Mouse (Mus musculus) gastrocnemius, postnatal 10 days (tissue): ENCODE measurements around the gene Pnkp. TPM values are rescaled to one million over a fixed set of nuclear protein-coding genes. Genes with fewer than 3 reads are reported as not detected.

Source experiments
- DNase-seq: peaks from one replicate; pipeline ENCODE4 v3.0.0; 2021; ENCODE audit warnings: mixed read lengths
- long read RNA-seq, 2 experiments: library from polyadenylated mRNA; stranded (forward); transcript quantifications; one replicate each; pipeline ENCODE4 v2.0.0; 2021
- total RNA-seq, 2 experiments: library from RNA; stranded (reverse); gene quantifications; 2 replicates each; pipeline ENCODE4 v1.2.3; 2021

Gene Pnkp
- total RNA-seq = 10 to 100 TPM; 14.4 to 16.5 TPM
- long read RNA-seq, experiment 1, transcript Pnkp-201 (16 exons, 2,184 nt) = major isoform, 13 of 26 reads
- long read RNA-seq, experiment 1, partial matches to known transcripts = 1 of 26 reads
- long read RNA-seq, experiment 1, other reads (novel, unspliced or antisense) = 8 of 26 reads
- long read RNA-seq, experiment 2, transcript Pnkp-203 (17 exons, 1,770 nt) = minor isoform, 9 of 32 reads
- long read RNA-seq, experiment 2, transcript Pnkp-201 (16 exons, 2,184 nt) = major isoform, 15 of 32 reads
- long read RNA-seq, experiment 2, partial matches to known transcripts = 1 of 32 reads
- long read RNA-seq, experiment 2, other reads (novel, unspliced or antisense) = 4 of 32 reads

DNA sequence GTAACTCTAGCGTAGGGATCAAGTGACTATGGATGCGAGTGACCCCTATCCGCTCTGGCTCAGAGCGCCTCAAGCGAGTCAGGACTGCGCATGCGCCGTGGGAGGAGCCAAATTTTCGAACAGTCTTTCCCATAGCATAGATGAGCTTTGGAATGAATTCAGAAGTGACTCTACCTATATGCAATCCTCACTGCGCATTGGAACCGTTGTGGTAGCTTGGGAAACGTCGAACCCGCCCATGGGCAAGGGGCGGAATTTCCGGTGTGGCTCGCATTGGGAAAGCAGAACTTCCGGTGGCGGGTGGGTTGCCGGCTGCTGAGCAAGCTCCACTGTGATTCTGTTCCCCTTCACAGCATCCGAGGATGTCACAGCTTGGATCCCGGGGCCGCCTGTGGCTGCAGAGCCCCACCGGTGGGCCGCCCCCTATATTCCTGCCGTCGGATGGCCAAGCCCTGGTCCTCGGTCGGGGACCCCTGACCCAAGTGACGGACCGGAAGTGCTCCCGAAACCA lies at the start of gene Pnkp:
Gene Pnkp, plus strand, starts transcription at position 98 of the 511 bp plus-strand sequence.
- peak; percentile 75 for DNase-seq

DNA sequence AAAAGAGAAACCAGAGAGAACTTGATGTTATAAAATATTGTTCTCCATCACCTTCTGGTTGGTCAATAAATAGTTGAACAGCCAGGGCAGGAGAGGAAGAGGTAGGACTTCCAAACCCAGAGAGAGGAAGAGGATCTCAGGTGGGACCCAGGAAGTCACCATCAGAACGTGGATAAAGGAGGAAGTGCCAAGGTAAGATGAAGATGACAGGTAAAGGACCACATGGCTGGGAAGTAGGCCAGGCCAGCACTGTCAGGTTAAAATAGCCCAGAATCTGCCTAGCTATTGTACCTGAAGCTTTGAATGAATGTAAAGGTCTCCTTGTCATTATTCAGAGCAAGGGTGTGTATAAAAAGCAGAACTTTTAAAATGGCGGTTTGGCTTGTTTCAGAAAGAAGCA lies 48.0 kb upstream of the Pnkp start:
- no peak for DNase-seq

DNA sequence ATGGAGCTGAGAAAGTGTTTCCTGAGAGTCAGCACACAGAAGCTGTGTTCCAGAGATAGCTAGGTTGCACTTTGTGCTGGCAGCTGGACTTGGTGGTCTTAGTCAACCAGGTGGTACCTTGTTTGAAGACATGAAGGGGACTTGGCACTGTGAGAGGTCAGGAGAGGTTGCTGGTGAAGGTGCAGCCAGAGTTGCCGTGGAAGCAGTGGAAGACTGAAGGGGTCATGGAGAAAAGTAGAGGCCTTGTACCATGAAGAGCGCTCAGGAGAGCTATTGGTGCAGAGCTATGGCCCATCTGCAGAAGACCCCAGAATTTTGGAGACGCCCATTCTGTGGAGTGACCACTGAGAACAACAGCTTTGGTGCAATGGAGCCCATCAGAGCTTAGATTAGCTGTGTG lies 47.5 kb upstream of the Pnkp start:
- no peak for DNase-seq

DNA sequence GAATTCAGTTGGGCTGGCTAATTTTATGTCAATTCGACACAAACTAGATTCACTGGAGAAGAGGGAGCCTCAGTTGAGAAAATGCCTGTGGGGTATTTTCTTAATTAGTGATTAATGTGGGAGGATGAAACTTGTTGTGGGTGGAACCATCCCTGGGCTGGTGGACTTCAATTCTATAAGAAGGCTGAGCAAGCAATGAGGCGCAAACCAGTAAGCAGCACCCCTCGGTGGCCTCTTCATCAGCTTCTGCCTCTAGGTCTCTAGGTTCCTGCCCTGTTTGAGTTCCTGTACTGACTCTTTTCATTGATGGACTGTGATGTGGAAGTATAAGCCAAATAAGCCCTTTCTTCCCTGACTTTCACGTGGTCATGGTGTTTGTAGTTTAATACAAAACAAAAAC lies 46.6 kb upstream of the Pnkp start:
- no peak for DNase-seq

DNA sequence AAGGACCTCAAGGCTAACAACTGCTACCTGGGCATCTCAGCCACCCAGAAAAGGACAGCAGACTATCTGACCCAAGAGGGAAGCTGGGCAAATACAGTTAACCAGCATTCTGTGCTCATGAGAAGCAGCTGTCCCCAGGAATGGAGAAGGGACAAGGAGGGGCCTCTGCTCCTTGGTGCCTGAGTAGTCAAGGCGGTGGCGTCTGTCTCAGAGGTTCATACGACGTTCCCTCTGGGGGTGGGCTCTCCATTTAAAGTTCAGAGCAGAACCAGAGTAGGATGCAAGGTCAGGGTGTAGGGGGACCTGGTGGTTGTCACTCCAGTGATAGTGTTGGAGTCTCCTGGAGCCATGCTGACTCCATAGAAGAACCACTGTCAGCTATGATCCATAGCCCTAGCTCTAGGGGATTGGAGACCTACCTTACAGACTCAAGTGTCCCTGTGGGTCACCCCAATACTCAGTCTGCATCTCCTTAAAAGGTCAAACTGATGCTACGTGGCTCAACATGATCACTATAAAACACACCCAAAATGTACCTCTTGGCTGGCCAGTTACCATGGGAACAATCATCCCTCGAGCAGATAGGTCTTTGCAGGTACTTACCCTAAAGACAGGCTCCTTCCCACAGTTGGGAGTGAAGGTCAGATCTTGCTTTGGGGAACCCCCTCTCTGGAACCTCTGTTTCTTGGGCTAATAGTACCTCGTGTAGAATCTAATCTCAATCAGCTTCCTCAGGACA lies 46.0 kb upstream of the Pnkp start:
- DNase-seq = no peak

DNA sequence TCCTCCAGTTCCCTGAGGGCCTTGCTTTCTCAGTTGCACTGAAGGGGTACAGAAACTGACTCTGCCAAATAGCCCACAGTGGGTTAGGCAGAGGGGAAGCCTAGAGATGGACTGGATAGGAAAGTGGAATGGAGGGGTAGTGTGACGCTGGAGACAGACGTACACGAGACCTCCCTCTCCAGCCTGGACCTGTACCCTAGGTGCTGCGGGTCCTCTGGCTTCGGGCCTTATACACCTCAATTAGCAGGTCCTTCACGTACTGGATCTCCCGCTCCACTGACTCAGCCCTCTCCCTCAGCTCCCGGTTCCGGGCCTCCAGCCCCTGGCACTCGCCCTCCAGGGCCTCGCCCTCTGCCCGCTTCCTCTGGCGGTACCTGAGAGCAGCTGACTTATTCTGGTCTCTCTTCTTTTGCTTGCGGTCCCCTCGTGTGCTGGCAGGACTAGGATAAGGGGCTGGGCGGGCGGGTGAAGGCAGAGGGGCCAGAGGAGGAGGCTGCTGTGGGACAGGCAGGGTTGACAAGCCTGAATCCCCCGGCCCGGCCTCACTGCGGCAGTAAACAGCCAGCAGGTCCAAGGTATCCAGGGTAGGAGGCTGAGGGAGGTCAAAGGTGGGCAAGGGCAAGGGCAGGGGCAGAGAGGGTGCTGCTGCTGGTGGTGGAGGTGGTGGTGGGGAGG lies 44.2 kb upstream of the Pnkp start:
- peak; percentile 5 for DNase-seq

DNA sequence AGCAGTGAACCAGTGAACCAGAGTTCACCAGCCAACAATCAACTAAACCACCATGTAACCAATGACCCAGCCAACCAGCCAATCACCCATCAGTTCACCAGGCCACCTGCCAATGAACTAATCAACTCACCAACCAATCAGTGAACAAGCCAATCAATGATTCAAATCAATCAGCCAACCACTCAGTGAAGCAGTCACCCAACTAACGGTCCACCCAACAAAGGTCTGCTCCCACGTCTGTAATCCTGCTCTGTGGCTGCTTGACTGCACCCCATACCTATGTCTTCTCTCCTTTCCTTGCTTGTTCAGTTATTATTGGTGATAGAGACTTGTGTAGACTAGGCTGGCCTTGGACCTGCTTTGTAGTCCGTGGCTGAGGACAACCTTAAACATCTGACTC lies 43.0 kb upstream of the Pnkp start:
- peak; percentile 1 for DNase-seq

DNA sequence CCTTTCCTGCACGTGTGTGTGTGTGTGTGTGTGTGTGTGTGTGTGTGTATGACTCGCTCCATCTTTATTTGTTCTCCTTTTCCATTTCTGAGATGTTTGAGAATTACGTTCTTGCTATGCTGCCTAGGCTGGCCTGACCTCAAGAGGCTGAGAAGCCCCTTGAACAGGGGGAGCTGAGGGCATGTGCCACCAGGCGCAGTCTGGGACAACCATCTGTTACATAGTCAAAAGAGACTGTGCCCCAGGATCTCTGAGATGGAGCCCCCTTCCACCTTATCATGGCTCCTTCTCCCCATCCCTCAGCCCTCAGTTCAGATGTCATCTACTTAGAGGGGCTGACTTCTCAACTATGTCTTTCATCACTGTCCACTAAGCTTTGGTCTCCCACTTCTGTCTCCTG lies 42.5 kb upstream of the Pnkp start:
- DNase-seq = no peak

DNA sequence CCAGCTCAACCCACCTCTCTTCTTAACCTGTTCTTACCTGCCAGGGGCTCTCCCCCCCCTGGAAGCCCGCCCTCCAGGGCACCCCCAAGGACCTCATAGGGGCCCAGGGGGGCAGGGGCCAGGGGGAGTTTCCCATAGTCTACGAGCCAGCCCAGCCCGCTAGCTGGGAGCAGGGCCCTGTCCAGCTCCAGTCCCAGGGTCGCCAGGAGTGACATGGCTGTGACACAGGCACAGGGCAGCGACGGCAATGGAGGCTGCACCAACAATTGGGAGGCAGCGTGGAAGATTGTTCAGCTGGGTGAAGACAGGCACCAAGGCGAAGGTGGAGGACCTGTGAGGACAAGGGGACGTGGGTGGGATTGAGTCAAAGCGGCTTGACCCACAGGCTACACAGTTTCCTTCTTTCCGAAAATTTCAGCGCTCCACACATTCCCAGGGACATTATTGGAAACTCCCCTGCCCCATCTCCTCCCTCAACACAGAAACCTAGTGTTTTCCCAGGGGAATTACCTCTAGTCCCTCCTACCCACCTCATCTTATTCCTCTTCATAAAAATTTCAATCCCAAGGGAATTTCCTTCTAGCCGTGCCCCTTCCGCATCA lies 41.9 kb upstream of the Pnkp start:
- DNase-seq = peak; percentile 22

DNA sequence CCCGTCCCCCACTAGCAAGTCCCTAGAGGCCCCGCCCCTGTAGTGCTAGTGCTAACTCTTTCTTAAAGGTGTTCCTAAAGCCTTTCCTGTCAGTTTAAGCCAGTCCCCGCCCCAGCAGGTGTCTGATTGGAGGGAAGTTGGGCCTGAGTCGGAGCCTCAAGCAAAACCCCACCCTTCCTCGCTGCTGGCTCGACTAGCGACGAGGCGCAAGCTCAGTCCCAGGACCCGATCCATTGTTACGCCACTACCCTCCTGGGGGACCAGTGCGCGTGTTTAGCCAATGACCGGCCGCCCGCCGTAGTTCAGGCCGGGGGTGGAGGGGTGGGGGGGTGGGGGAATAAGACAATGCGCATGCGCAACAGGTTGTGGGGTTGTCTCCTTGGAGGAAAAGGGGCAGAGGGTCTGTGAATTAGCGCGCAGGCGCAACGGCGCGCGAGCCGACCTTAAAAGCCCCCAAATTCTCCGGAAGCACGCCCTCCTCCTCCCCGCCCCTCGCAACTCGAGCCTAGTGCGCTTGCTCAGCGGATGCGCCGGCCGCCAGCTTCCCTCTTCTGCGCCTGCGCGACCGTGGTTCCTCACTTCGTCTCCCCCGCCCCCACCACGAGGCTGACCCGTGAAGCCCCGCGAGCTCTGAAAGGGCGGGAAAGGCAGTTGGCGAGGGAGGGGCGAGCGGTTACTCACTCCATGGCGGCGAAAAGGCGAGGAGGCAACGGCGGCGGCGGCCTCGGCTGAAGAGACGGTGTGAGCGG lies 41.0 kb upstream of the Pnkp start, which contains the start of the genes Nup62 and Il4i1:
Gene Nup62, plus strand, starts transcription at position 368 of the 749 bp plus-strand sequence.
Gene Il4i1, plus strand, starts transcription at position 667 of the 749 bp plus-strand sequence.
- peak; percentile 100 for DNase-seq

DNA sequence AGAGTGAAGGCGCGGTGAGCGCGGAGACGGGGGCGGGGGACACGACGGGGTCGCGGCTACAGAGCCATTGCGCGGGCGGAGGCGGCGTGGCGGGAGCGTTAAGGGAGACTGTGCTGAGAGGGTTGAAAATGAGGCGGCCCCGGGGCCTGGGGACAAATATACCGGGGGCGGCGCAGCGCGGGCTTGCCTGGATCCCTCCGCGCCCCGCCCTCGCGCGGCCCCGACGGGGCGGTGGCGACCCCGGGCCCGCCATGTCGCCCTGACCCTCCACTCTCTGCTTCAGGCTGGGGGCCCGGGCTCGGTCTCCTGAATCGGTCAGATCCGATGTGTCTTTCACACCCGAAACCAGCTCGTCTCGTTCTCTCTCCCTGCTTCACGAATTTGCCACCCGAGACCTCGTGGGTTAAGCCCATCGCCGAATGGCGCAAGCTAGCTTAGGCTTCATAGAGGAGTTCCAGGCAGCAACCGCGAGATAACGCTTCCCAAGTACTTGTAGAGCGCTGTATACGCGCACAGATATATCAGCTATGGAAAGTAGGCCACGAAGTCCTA lies 40.4 kb upstream of the Pnkp start, which contains the start of gene Atf5:
Gene Atf5, minus strand, starts transcription at position 189 of the 552 bp plus-strand sequence.
- DNase-seq = peak; percentile 77

DNA sequence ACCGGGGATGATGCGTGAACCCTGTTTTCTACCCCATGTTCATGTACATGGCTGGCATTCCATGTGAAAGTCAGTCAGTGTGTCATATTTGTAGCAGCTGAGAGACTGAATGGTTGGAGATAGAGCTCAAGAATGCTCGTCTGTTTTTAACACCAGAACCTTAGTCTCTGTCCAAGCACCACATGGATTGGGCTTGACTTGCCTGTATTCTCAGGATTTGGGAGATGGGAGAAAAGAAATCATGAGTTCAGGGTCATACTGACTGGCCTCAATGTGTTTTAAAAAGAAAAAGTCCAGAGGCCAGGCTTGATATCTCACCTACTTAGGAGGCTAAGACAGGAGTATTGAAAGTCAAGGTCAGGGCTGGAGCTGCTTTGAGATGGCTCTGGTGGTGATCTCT lies 39.5 kb upstream of the Pnkp start:
- peak; percentile 1 for DNase-seq

DNA sequence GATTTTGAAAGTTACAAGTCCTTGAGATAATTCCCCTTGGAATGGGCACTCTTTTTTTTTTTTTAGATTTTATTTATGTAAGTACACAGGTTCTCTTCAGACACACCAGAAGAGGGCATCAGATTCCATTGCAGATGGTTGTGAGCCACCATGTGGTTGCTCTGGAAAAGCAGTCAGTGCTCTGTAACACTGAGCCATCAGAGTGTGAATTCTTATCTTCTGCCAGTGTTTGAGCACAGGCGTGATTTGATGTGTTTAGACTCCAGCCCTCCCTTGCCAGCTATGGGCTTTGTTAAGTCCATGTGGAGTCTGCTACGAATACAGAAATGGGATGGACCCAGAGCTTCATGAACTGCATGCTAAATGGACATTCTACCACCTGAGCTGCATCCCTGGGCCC lies 38.8 kb upstream of the Pnkp start:
- DNase-seq = peak; percentile 4

DNA sequence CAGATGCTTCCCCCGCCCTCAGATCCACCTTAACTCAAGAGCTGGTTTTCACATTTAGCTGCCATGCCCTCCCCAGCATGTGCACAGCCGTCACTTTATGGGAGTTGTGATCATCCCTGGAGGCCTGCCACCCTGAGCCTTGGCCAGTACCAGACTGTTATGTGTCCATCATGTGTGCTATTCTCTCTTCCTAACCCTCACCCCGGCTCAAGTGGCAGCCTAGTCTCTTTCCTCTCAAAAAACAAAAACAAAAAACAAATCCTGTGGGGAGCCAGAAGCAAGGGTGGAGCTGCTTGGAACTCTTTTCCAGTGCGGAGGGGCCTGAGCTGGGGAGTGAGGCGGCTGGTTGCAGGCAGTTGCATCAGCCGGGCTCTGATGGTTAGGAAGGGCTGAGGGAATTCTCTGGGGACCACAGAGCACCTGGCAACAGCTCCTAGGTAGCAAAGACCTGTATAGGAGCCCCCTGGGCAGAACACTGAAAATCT lies 38.1 kb upstream of the Pnkp start:
- DNase-seq = peak; percentile 63

DNA sequence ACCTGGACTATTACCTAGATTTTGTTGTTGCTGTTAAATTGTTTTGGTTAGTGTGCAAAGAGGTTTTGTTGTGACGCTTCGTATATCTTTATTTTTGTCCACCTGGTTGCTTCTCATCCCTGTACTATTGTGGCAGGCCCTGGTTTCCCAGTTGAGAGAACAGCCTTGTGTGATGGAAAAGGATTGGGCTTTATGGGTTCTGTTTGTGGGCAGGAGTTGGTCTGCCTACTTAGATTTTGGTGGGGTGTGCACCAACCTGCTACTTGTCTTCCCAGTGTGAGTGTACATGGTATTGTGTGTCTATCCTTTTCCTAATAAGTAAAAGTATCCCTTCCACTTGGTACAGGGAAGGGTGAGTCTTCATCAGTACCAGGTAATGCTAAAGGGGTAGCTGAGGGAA lies 37.5 kb upstream of the Pnkp start:
- peak; percentile 1 for DNase-seq

DNA sequence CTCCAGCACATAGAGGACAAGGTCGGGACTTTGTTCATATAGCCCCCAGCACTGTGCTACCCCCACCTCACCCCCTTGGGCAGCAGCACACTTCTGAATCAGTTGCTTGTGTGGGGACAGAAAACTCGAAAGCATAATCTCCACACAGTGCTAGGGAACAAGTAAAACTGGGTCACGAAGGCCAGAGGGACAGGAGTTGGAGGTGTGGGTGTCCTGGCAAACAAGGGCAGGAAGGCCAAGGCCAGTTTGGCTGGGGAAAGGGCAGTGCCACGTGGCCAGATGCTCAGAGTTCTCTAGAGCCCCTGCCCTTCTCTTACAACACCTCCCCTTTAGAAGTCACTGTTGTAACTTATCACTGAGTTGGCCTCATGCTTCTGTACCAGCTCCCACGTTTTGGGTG lies 37.1 kb upstream of the Pnkp start:
- peak; percentile 3 for DNase-seq

DNA sequence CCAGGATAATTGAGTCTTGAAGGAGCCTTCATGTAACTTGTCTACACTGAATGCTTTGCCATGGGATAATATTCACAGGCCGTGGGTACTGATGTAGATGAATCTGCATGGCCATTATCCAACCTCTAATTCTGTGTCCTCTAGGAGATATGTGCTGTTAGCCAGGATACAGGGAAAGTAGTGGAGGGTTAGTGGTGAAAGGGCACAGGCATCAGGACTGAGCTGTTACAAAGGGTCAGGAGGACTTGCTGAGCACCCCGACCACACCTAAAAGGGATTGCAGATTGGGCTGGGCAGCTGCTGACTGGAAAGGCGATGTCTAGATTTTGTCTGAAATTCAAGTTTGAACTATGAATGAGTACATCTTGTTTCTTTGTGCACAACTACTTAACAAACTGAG lies 36.4 kb upstream of the Pnkp start:
- peak; percentile 0 for DNase-seq

DNA sequence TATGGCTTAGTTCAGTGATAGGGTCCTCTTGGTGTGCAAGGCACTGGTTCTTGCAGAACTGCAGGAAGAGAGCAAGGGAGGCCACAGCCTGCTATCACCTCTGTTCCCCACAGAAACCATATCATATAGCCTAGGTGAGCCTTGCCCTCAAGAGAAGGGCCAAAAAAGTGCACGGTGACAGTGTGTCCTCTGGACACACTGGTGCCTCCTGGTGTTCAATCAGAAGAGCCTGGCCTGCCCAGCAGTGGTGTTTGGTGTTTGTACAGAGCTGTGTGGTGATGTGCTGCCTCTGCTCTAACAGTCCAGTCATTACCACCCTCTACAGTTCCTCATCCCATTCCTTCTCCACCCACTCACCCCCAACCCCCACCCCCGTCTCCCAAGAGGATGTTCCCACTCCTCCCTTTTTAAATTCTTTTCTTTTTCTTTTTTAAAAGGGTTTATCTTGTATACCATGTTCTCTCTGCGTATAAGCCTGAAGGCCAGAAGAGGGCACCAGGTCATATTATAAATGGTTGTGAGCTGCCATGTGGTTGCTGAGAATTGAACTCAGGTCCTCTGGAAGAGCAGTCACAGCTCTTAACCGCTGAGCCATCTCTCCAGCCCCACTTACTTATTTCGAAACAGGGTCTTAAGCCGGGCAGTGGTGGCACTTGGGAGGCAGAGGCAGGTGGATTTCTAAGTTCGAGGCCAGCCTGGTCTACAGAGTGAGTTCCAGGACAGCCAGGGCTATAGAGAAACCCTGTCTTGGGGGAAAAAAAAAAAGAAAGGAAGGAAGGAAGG lies 35.1 kb upstream of the Pnkp start:
- DNase-seq = peak; percentile 2

DNA sequence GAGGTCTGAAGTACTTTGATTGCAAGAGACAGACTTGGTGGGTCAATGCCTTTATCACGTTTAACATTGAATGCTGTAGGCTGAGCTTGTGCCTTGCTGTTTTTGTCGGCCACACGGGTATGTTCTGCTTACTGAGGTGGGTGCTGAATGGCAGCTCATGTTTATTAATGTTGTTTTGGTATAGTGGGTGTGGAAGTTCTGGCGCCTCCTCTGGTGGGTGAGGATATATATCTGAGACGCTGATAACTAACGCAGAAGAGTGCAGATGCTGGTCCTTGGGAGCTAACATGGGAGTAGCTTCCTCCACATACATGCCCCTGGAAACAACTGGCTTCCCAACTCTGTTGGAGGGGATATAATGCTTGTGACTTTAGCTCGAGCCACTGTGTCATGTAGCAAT lies 33.5 kb upstream of the Pnkp start:
- no peak for DNase-seq

DNA sequence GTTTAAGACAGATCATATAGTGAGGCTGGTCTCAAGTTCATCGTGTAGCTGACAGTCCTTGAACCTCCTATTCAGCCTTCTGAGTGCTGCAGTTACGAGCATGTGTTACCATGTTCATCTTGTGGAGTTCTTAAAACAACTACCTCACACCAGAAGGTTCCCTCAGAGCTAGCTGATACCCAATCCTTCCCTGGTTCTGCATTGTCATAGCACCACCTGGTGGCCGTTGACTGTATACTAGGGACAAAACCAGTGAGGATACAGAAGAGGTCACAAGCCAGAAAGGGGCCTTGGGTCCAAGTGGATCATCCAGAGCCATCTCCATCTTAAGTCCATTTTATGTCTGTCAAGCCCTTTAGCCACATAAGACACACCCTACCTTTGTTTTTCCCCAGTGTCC lies 32.1 kb upstream of the Pnkp start:
- DNase-seq = peak; percentile 82
